21 mouse cellular contexts compared by ENCODE assay signal in the genomic region with DNA sequence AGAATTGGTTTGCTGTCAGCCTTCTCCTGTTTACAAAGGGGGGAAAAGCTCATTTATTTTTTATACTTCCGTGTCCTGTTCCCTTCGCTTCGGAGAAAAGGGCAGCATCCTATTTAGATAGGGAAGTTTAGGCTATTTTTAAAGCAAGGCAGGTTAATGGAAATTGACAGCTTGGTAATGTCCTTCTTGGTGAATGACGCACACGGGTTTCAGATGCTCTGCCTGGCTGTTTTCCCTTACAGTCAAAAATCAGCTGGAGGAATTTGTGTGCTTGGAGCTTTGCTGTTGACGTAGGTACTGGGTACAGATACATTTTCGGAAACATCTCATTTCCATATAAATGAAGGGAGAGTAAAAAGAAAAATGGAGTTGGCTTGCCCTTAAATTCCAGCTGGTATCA. TPM values are rescaled to one million over a fixed set of nuclear protein-coding genes. Genes with fewer than 3 reads are reported as not detected.
DNase-seq lines count a peak whose midpoint lies in the region; TF ChIP-seq lines count a peak whose summit lies in the region.
"Had no signal": no experiment of that assay in that cellular context is flagged by ENCODE, and none has a peak within 500 bp of the region (broad histone marks: within the 10 kb centered on the region; RNA-seq: fewer than 3 reads in every experiment).

No protein-coding gene starts in this region.

- peak overlapping the region; percentile 36 for H3K27ac ChIP-seq in gastrocnemius, adult 2 months
- peak overlapping the region; percentile 22; the same call in 1 of the 2 replicates for H3K27ac ChIP-seq in left cerebral cortex, adult 2 months
- H3K27ac ChIP-seq: forebrain, embryonic 10.5 days; heart, embryonic 13.5 days; hindbrain, embryonic 14.5 days; kidney, postnatal 0 days; limb, embryonic 13.5 days; liver, embryonic 13.5 days; midbrain, embryonic 13.5 days; neural tube, embryonic 12.5 days had no signal

- H3K4me3 ChIP-seq in gastrocnemius, adult 2 months: no peak overlapping the region
- no peak overlapping the region for H3K4me3 ChIP-seq in left cerebral cortex, adult 2 months
- H3K4me3 ChIP-seq: forebrain, embryonic 10.5 days; heart, embryonic 13.5 days; limb, embryonic 13.5 days; liver, embryonic 13.5 days; megakaryocyte, embryonic 14.5 days; midbrain, embryonic 13.5 days; neural tube, embryonic 12.5 days had no signal

- intact Hi-C loops in gastrocnemius, adult 2 months (cut with DNase I): no loop called here
- intact Hi-C loops in left cerebral cortex, adult 2 months (cut with DNase I): loop anchor here (5.0 kb wide), 1 partner anchor 143 kb away; no protein-coding TSS in a partner anchor
- intact Hi-C loops in left cerebral cortex, postnatal 10 days (cut with DNase I): no loop called here

- DNase-seq in cerebellum, adult 11-12 months: peak; percentile 11
- no peak for DNase-seq in cerebellum, postnatal 25 days
- DNase-seq in gastrocnemius, adult 2 months: no peak
- DNase-seq in gastrocnemius, postnatal 10 days: no peak
- no peak for DNase-seq in left cerebral cortex, adult 2 months (ENCODE audit: extremely low spot score in 1 of 2, low spot score in 2 of 2)
- DNase-seq in left cerebral cortex, postnatal 10 days (ENCODE audit: extremely low spot score in 1 of 2, low spot score in 2 of 2): no peak
- DNase-seq in right cerebral cortex, adult 18-20 months: peak; percentile 34
- DNase-seq in right cerebral cortex, postnatal 4 days: no peak
- DNase-seq: adrenal gland, postnatal 14 days; kidney, adult 18-20 months; liver, embryonic 13.5 days; retina, postnatal 1 day; thymus, postnatal 25 days had no signal

- TF ChIP-seq CTCF in gastrocnemius, adult 2 months (IDR thresholded peaks at IDR 0.05): no peak
- TF ChIP-seq CTCF in left cerebral cortex, adult 2 months (IDR thresholded peaks at IDR 0.05): no peak

RNA-seq across cellular contexts. Expression of a gene that starts 44.4 kb away (rescaled TPM):
- total RNA-seq in gastrocnemius, adult 2 months (2021): 10 to 100 TPM; 33.1 to 72.5 TPM
- total RNA-seq in gastrocnemius, postnatal 10 days (2021): 10 to 100 TPM; 20.0 to 20.9 TPM
- 10 to 100 TPM; 39.7 to 41.9 TPM for total RNA-seq in left cerebral cortex, adult 2 months (2021)
- total RNA-seq in left cerebral cortex, postnatal 10 days (2021): 10 to 100 TPM; 29.8 to 34.7 TPM

Comparison
In these comparisons a context has a peak if more than half of its experiments do, and no peak if none do; other contexts are left out.
1. DNase-seq: peak in cerebellum, adult 11-12 months (single experiment) and right cerebral cortex, adult 18-20 months (single experiment); none in cerebellum, postnatal 25 days (0 of 2), gastrocnemius, adult 2 months (single experiment), gastrocnemius, postnatal 10 days (single experiment), left cerebral cortex, adult 2 months (0 of 2), left cerebral cortex, postnatal 10 days (0 of 2) and right cerebral cortex, postnatal 4 days (single experiment).